Mouse (Mus musculus): ENCODE measurements around the gene Xrn2. TPM values are rescaled to one million over a fixed set of nuclear protein-coding genes. Genes with fewer than 3 reads are reported as not detected.

The Xrn2 gene
- polyA plus RNA-seq, 1 experiment from 2014 or later = 30.7 TPM

GRCm38 (mm10) chr2:147085072-147085870 is 72.5 kb downstream of the Xrn2 start, which contains the start of gene Nkx2-4:
Gene Nkx2-4 (minus strand): TSS chr2:147085445.
- peak; percentile 27 for DNase-seq
- no peaks in the 10 kb centered on the region for H3K36me3 ChIP-seq (replicated peaks; ENCODE audit: insufficient read depth, low read length)
- H3K4me3 ChIP-seq (ENCODE audit: low read depth, low read length) = peak within 1 kb of the TSS; percentile 43
- peaks cover 5% of the 10 kb centered on the region; the same call in 1 of the 2 replicates for H3K4me1 ChIP-seq (ENCODE audit: insufficient read depth)
- whole genome bisulfite sequencing (ENCODE audit: insufficient replicate concordance) = 2% methylated on average over 55 of the region's 82 CpGs
- H3K27me3 ChIP-seq (ENCODE audit: insufficient read depth, low read length) = peaks cover 70% of the 10 kb centered on the region
- no peaks in the 10 kb centered on the region for H3K9me3 ChIP-seq (ENCODE audit: low read length)
- H3K4me2 ChIP-seq (ENCODE audit: low read depth, low read length) = peak within 1 kb of the TSS; percentile 66
- no peak for TF ChIP-seq CTCF (IDR thresholded peaks at IDR 0.05; ENCODE audit: low read depth)
- no peak for TF ChIP-seq EP300 (IDR thresholded peaks at IDR 0.05; ENCODE audit: low read depth)
- no peak; the same call in 1 of the 2 replicates for ATAC-seq
- no peak within 1 kb of the TSS for H3K27ac ChIP-seq (ENCODE audit: low read depth)
- no peak within 1 kb of the TSS for H3K9ac ChIP-seq (replicated peaks)

DNA sequence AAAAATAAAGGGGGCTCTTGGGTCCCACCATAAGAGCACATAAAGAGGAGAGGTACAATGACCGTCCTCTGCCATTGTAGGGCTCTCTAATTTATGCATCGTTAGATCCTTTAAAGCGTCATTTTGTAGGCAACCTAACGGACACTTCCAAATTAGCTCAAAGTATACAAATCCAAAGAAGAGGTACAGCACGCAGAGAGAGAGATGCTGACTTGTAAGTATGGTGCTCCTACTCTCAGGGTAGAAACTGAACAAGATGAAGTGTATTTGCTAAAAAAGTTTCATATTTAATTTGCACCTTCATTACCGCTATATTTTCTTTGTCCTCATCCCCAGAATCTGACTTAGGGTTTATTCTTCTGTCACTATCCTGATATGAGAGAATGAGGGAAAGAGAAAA is 73.1 kb downstream of the Xrn2 start:
- Histone ChIP-seq H3K27ac (ENCODE audit: low read depth) (no peak overlapping the region), H3K9ac (replicated peaks) (no peak overlapping the region), H3K9me3 (ENCODE audit: low read length) (no peaks in the 10 kb centered on the region), H3K4me1 (ENCODE audit: insufficient read depth) (peaks cover 5% of the 10 kb centered on the region; the same call in 1 of the 2 replicates), H3K27me3 (ENCODE audit: insufficient read depth, low read length) (peaks cover 70% of the 10 kb centered on the region), H3K4me3 (ENCODE audit: low read depth, low read length) (no peak overlapping the region), H3K4me2 (ENCODE audit: low read depth, low read length) (no peak overlapping the region), H3K36me3 (replicated peaks; ENCODE audit: insufficient read depth, low read length) (no peaks in the 10 kb centered on the region)
- WGBS (ENCODE audit: insufficient replicate concordance) = 11% methylated on average over 6 of the region's 6 CpGs
- no peak for DNase-seq
- no peak for ATAC-seq
- TF ChIP-seq EP300 (IDR thresholded peaks at IDR 0.05; ENCODE audit: low read depth) (no peak), CTCF (IDR thresholded peaks at IDR 0.05; ENCODE audit: low read depth) (no peak)

GRCm38 (mm10) chr2:147086441-147086840 is 73.6 kb downstream of the Xrn2 start:
- Histone ChIP-seq H3K4me3 (ENCODE audit: low read depth, low read length) (no peak overlapping the region), H3K27me3 (ENCODE audit: insufficient read depth, low read length) (peaks cover 66% of the 10 kb centered on the region), H3K9me3 (ENCODE audit: low read length) (no peaks in the 10 kb centered on the region), H3K4me1 (ENCODE audit: insufficient read depth) (peaks cover 5% of the 10 kb centered on the region; the same call in 1 of the 2 replicates), H3K9ac (replicated peaks) (no peak overlapping the region), H3K4me2 (ENCODE audit: low read depth, low read length) (no peak overlapping the region), H3K36me3 (replicated peaks; ENCODE audit: insufficient read depth, low read length) (no peaks in the 10 kb centered on the region), H3K27ac (ENCODE audit: low read depth) (no peak overlapping the region)
- ATAC-seq (no peak), DNase-seq (no peak)
- TF ChIP-seq EP300 (IDR thresholded peaks at IDR 0.05; ENCODE audit: low read depth) (no peak), CTCF (IDR thresholded peaks at IDR 0.05; ENCODE audit: low read depth) (no peak)
- 18% methylated on average over 5 of the region's 5 CpGs for WGBS (ENCODE audit: insufficient replicate concordance)

DNA sequence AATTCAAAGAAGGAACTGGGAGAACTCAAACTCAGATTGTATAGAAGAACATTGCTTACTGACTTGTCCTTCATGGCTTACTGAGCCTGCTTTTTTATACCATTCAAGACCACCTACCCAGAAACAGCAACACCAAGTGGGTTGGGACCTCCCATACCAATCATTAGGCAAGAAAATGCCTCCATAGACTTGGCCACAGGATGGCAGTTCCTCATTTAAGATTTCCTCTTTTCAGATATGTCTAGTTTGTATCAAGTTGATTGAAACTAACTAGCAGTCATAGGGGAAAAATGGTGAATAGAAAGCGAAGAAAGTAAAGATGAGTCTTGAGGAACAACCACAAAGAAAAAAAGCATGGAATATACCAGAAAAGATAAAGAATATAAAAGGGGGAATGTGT is 106.9 kb downstream of the Xrn2 start:
- H3K4me2 ChIP-seq (ENCODE audit: low read depth, low read length) = no peak overlapping the region
- H3K27me3 ChIP-seq (ENCODE audit: insufficient read depth, low read length) = no peaks in the 10 kb centered on the region
- no peak for TF ChIP-seq EP300 (IDR thresholded peaks at IDR 0.05; ENCODE audit: low read depth)
- TF ChIP-seq CTCF (IDR thresholded peaks at IDR 0.05; ENCODE audit: low read depth) = no peak
- 56% methylated on average over 1 of the region's 1 CpGs for WGBS (ENCODE audit: insufficient replicate concordance)
- DNase-seq (no peak), ATAC-seq (no peak)
- no peak overlapping the region for H3K27ac ChIP-seq (ENCODE audit: low read depth)
- H3K4me3 ChIP-seq (ENCODE audit: low read depth, low read length) = no peak overlapping the region
- H3K9me3 ChIP-seq (ENCODE audit: low read length) = no peaks in the 10 kb centered on the region
- no peak overlapping the region for H3K9ac ChIP-seq (replicated peaks)
- H3K36me3 ChIP-seq (replicated peaks; ENCODE audit: insufficient read depth, low read length) = no peaks in the 10 kb centered on the region
- no peaks in the 10 kb centered on the region for H3K4me1 ChIP-seq (ENCODE audit: insufficient read depth)

GRCm38 (mm10) chr2:147127366-147127765 is 114.6 kb downstream of the Xrn2 start:
- DNase-seq (no peak), ATAC-seq (no peak)
- H3K4me1 ChIP-seq (ENCODE audit: insufficient read depth) = no peaks in the 10 kb centered on the region
- H3K27me3 ChIP-seq (ENCODE audit: insufficient read depth, low read length) = no peaks in the 10 kb centered on the region
- no peak overlapping the region for H3K27ac ChIP-seq (ENCODE audit: low read depth)
- TF ChIP-seq EP300 (IDR thresholded peaks at IDR 0.05; ENCODE audit: low read depth) (no peak), CTCF (IDR thresholded peaks at IDR 0.05; ENCODE audit: low read depth) (no peak)
- no peaks in the 10 kb centered on the region for H3K9me3 ChIP-seq (ENCODE audit: low read length)
- no peaks in the 10 kb centered on the region for H3K36me3 ChIP-seq (replicated peaks; ENCODE audit: insufficient read depth, low read length)
- H3K4me3 ChIP-seq (ENCODE audit: low read depth, low read length) = no peak overlapping the region
- no peak overlapping the region for H3K9ac ChIP-seq (replicated peaks)
- WGBS (ENCODE audit: insufficient replicate concordance) = 57% methylated on average over 6 of the region's 6 CpGs
- H3K4me2 ChIP-seq (ENCODE audit: low read depth, low read length) = no peak overlapping the region

Other genes starting within 250 kb of the Xrn2 start
- gene Kiz, start 157.1 kb upstream of the Xrn2 start, polyA plus RNA-seq (2015; fragmentation: Nextera tagmentation; extraction: Ambion mirVana) = 8.2 and 8.5 TPM in 2 replicates
- not detected in 2 replicates for gene Nkx2-4, start 72.4 kb downstream of the Xrn2 start, polyA plus RNA-seq (2015; fragmentation: Nextera tagmentation; extraction: Ambion mirVana)
- not detected in 2 replicates for gene Nkx2-2, start 181.2 kb downstream of the Xrn2 start, polyA plus RNA-seq (2015; fragmentation: Nextera tagmentation; extraction: Ambion mirVana)

All from liver, postnatal 0 days (tissue).